Mouse (Mus musculus) neutrophil, adult 83 days (primary cell): Measurements from ENCODE around the gene Olfr1264. TPM values are rescaled to one million over a fixed set of nuclear protein-coding genes. Genes with fewer than 3 reads are reported as not detected.

Experiments
- total RNA-seq, 2 experiments: library from RNA; stranded (reverse); gene quantifications; one replicate each; pipeline ENCODE4 v1.2.4; 2023

Gene Olfr1264
- not detected for total RNA-seq

DNA sequence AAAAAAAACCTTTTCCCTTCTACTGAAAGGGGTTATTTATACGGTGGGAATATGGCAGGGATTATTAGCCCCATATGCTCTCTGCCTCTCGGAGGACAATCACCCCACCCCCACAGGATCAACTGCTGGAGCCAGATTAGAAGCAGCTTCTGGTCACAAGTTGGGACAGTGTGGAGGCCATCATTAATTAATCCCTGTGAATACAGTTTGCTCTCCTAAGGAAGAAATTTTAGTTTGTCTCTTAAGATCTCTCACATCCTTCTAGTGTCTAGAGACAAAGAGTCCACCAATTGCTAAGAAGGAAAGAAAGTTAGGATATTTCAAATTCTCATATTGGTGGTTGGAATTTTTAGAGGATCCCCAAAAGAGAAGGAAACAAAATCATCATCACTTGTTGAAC is at the start of gene Olfr1264:
Gene Olfr1264, minus strand, starts transcription at position 101 of the 400 bp plus-strand sequence.

DNA sequence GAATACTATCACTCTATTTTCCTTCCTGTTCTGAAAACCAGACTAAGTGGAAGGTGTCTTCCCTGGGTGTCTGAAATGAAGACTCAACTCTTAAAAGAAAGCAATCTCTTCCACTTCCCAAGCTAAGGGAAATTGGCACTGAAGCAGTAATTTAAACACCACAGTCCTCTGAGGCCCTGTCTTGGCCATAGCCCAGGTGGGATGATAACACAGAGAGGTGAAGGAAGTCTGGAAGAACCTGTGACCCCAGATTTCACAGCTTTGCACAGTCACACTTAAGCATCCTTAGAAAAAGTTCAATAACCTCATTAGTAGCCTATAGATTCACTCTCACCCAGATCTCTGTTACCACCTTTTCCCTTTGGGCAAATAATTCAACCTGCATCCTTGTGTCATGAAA is 38.1 kb upstream of the Olfr1264 start, which contains the start of gene Olfr140:
Gene Olfr140, minus strand, starts transcription at position 101 of the 400 bp plus-strand sequence.

DNA sequence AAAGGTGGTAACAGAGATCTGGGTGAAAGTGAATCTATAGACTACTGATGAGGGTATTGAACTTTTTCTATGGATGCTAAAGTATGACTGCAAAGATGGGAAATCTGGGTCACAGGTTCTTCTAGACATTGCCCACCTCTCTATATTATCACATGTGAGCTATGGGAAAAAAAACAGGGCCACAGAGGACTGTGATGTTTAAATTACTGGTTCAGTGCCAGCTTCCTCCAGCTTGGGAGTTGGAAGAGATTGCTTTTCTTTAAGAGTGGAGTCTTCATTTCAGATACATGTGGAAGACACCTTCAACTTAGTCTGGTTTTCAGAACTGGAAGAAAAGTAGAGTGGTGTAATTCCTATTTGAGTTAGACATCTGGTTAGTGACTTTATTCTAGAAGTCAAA is 9.7 kb upstream of the Olfr1264 start, which contains the start of gene Olfr1265:
Gene Olfr1265, plus strand, starts transcription at position 301 of the 400 bp plus-strand sequence.

GRCm38 (mm10) chr2:90011831-90012230 is 13.5 kb downstream of the Olfr1264 start, which contains the start of gene Olfr1263:
Gene Olfr1263 (plus strand): TSS chr2:90012131.

GRCm38 (mm10) chr2:89999845-90000244 is 25.5 kb downstream of the Olfr1264 start, which contains the start of gene Olfr1262:
Gene Olfr1262 (plus strand): TSS chr2:90000145.

GRCm38 (mm10) chr2:89990921-89991320 is 34.5 kb downstream of the Olfr1264 start, which contains the start of gene Olfr1261:
Gene Olfr1261 (plus strand): TSS chr2:89991221.

DNA sequence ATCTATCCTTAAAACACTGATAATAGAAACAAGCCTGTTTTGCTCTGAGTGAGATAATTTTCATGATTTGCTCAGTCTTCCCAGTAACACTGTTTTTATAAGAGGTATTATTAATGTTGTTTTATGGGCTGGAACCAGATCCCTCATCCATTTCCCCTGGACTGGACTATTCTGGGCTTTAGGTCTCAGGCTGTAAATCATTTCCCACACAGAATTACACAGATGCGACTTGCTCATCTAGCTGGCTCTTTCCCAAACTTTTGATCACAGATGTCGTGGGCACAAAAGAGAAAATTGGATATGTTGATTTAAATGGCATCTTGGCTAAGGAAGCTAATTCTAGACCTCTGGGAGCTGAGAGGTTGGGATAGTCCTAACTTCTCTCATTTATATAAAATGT is 51.2 kb downstream of the Olfr1264 start, which contains the start of gene Olfr1260:
Gene Olfr1260, plus strand, starts transcription at position 157 of the 400 bp plus-strand sequence.

Other genes with a start within 250 kb of the Olfr1264 start
- not detected for gene Olfr1254, start 232.0 kb downstream of the Olfr1264 start, total RNA-seq
- not detected for gene Olfr1255, start 213.5 kb downstream of the Olfr1264 start, total RNA-seq
- gene Olfr1256, start 184.0 kb downstream of the Olfr1264 start, total RNA-seq = not detected
- gene Olfr48, start 177.4 kb downstream of the Olfr1264 start, total RNA-seq = not detected
- not detected for gene Olfr1257, start 147.1 kb downstream of the Olfr1264 start, total RNA-seq
- not detected for gene Olfr1258, start 98.3 kb downstream of the Olfr1264 start, total RNA-seq
- not detected for gene Olfr1259, start 76.9 kb downstream of the Olfr1264 start, total RNA-seq
- gene Olfr1260, start 51.2 kb downstream of the Olfr1264 start, total RNA-seq = not detected
- gene Olfr1261, start 34.4 kb downstream of the Olfr1264 start, total RNA-seq = not detected
- not detected for gene Olfr1262, start 25.4 kb downstream of the Olfr1264 start, total RNA-seq
- gene Olfr1263, start 13.4 kb downstream of the Olfr1264 start, total RNA-seq = not detected
- gene Olfr1265, start 9.8 kb upstream of the Olfr1264 start, total RNA-seq = not detected
- not detected for gene Olfr140, start 38.0 kb upstream of the Olfr1264 start, total RNA-seq
- not detected for gene Olfr1269, start 95.8 kb upstream of the Olfr1264 start, total RNA-seq
- not detected for gene Olfr32, start 116.7 kb upstream of the Olfr1264 start, total RNA-seq
- gene Olfr1270, start 127.5 kb upstream of the Olfr1264 start, total RNA-seq = not detected
- under 1 TPM; 0.22 to 0.53 TPM for gene Olfr1506, start 198.9 kb upstream of the Olfr1264 start, total RNA-seq
- gene Olfr142, start 232.0 kb upstream of the Olfr1264 start, total RNA-seq = not detected
- gene Olfr1271, start 245.5 kb upstream of the Olfr1264 start, total RNA-seq = not detected